Mouse (Mus musculus): Measurements from ENCODE around the gene Slc22a15.
A peak's percentile ranks its signal among the peaks of the same experiment; 100 is the strongest.
"Not testable (repeated sequence)": the region's sequence is repeated elsewhere in the genome, so short reads cannot be mapped to it uniquely, and the experiment has no call there.

Gene Slc22a15

GRCm38 (mm10) chr3:101867001-101867421 is 57.2 kb downstream of the Slc22a15 start:
- DNase-seq (ENCODE audit: low read depth, low spot score) = no peak

- no peak for DNase-seq (ENCODE audit: low read depth, low spot score)
Observed at GRCm38 (mm10) chr3:101861856-101862255, 62.4 kb downstream of the Slc22a15 start.

- DNase-seq (ENCODE audit: low read depth, low spot score) = no peak
Observed at GRCm38 (mm10) chr3:101860151-101860550, 64.1 kb downstream of the Slc22a15 start.

GRCm38 (mm10) chr3:101859740-101860139 is 64.5 kb downstream of the Slc22a15 start:
- DNase-seq (ENCODE audit: low read depth, low spot score) = no peak

- DNase-seq (ENCODE audit: low read depth, low spot score) = no peak
Observed at GRCm38 (mm10) chr3:101854075-101854474, 70.2 kb downstream of the Slc22a15 start.

GRCm38 (mm10) chr3:101851363-101851762 is 72.9 kb downstream of the Slc22a15 start:
- DNase-seq (ENCODE audit: low read depth, low spot score) = no peak

GRCm38 (mm10) chr3:101848816-101849215 is 75.4 kb downstream of the Slc22a15 start, which contains the start of gene Mab21l3:
Mab21l3 (minus strand) TSS chr3:101848959.
- no peak for DNase-seq (ENCODE audit: low read depth, low spot score)

GRCm38 (mm10) chr3:101846096-101846495 is 78.2 kb downstream of the Slc22a15 start:
- no peak for DNase-seq (ENCODE audit: low read depth, low spot score)

- DNase-seq (ENCODE audit: low read depth, low spot score) = no peak
Observed at GRCm38 (mm10) chr3:101842372-101843094, 81.7 kb downstream of the Slc22a15 start.

GRCm38 (mm10) chr3:101839327-101839726 is 84.9 kb downstream of the Slc22a15 start:
- DNase-seq (ENCODE audit: low read depth, low spot score) = no peak

- DNase-seq (ENCODE audit: low read depth, low spot score) = no peak
Observed at GRCm38 (mm10) chr3:101836971-101837370, 87.3 kb downstream of the Slc22a15 start.

- no peak for DNase-seq (ENCODE audit: low read depth, low spot score)
Observed at GRCm38 (mm10) chr3:101836532-101836931, 87.7 kb downstream of the Slc22a15 start.

GRCm38 (mm10) chr3:101836045-101836444 is 88.2 kb downstream of the Slc22a15 start:
- DNase-seq (ENCODE audit: low read depth, low spot score) = peak; percentile 32

- DNase-seq (ENCODE audit: low read depth, low spot score) = no peak
Observed at GRCm38 (mm10) chr3:101831189-101831858, 92.9 kb downstream of the Slc22a15 start.

GRCm38 (mm10) chr3:101829881-101830616 is 94.2 kb downstream of the Slc22a15 start:
- DNase-seq (ENCODE audit: low read depth, low spot score) = no peak

- no peak for DNase-seq (ENCODE audit: low read depth, low spot score)
Observed at GRCm38 (mm10) chr3:101828595-101828994, 95.7 kb downstream of the Slc22a15 start.

GRCm38 (mm10) chr3:101827220-101827715 is 97.0 kb downstream of the Slc22a15 start:
- no peak for DNase-seq (ENCODE audit: low read depth, low spot score)

- no peak for DNase-seq (ENCODE audit: low read depth, low spot score)
Observed at GRCm38 (mm10) chr3:101824338-101824737, 99.9 kb downstream of the Slc22a15 start.

- DNase-seq (ENCODE audit: low read depth, low spot score) = no peak
Observed at GRCm38 (mm10) chr3:101822052-101822451, 102.2 kb downstream of the Slc22a15 start.

- not testable (repeated sequence) for DNase-seq (ENCODE audit: low read depth, low spot score)
Observed at GRCm38 (mm10) chr3:101820708-101821107, 103.5 kb downstream of the Slc22a15 start.

GRCm38 (mm10) chr3:101816006-101816405 is 108.2 kb downstream of the Slc22a15 start:
- DNase-seq (ENCODE audit: low read depth, low spot score) = no peak

GRCm38 (mm10) chr3:101814790-101815189 is 109.5 kb downstream of the Slc22a15 start:
- no peak for DNase-seq (ENCODE audit: low read depth, low spot score)

All from telencephalon, adult 2 months (tissue).